Mouse (Mus musculus): ENCODE results near the gene Pyurf. TPM values are rescaled to one million over a fixed set of nuclear protein-coding genes. Genes with fewer than 3 reads are reported as not detected.
A peak's percentile ranks its signal among the peaks of the same experiment; 100 is the strongest.

Gene Pyurf
- polyA plus RNA-seq (2016; fragmentation: Nextera tagmentation; extraction: Ambion mirVana), result 17.5 and 17.9 TPM in 2 replicates

GRCm38 (mm10) chr6:57691467-57692261 is at the start of gene Pyurf:
Gene Pyurf, minus strand, starts transcription at chr6:57692078.
- Histone ChIP-seq H3K4me3 (replicated peaks) (peak within 1 kb of the TSS; percentile 73), H3K4me2 (peak within 1 kb of the TSS; percentile 63), H3K9me3 (no peaks in the 10 kb centered on the region), H3K9ac (replicated peaks) (peak within 1 kb of the TSS; percentile 77), H3K27me3 (no peaks in the 10 kb centered on the region), H3K4me1 (replicated peaks) (no peaks in the 10 kb centered on the region), H3K36me3 (peaks cover 26% of the 10 kb centered on the region), H3K27ac (peak within 1 kb of the TSS; percentile 95)
- under 1% methylated on average over 52 of the region's 52 CpGs for WGBS
- peak; percentile 97 for ATAC-seq (ENCODE audit: insufficient number of reproducible peaks, insufficient read depth, low FRiP score, low TSS enrichment, low read depth)

- no peak overlapping the region for H3K4me2 ChIP-seq
- no peak overlapping the region for H3K9ac ChIP-seq (replicated peaks)
- 90% methylated on average over 1 of the region's 1 CpGs for WGBS
- no peaks in the 10 kb centered on the region for H3K9me3 ChIP-seq
- H3K27me3 ChIP-seq, result no peaks in the 10 kb centered on the region
- peaks cover 18% of the 10 kb centered on the region for H3K36me3 ChIP-seq
- H3K27ac ChIP-seq, result no peak overlapping the region
- H3K4me3 ChIP-seq (replicated peaks), result no peak overlapping the region
- ATAC-seq (ENCODE audit: insufficient number of reproducible peaks, insufficient read depth, low FRiP score, low TSS enrichment, low read depth), result no peak
- no peaks in the 10 kb centered on the region for H3K4me1 ChIP-seq (replicated peaks)
Measured at GRCm38 (mm10) chr6:57721347-57721746, 29.5 kb upstream of the Pyurf start.

GRCm38 (mm10) chr6:57711726-57712125 is 19.8 kb upstream of the Pyurf start:
- 21% methylated on average over 1 of the region's 1 CpGs for WGBS
- 0 out of 2 replicates have a peak, but pooled peaks cover 5% of the 10 kb centered on the region for H3K36me3 ChIP-seq

GRCm38 (mm10) chr6:57706721-57707120 is 14.8 kb upstream of the Pyurf start:
- H3K4me1 ChIP-seq (replicated peaks), result peaks cover 6% of the 10 kb centered on the region; the same call in 1 of the 2 replicates
- ATAC-seq (ENCODE audit: insufficient number of reproducible peaks, insufficient read depth, low FRiP score, low TSS enrichment, low read depth), result no peak
- no peaks in the 10 kb centered on the region for H3K27me3 ChIP-seq
- no peak overlapping the region for H3K9ac ChIP-seq (replicated peaks)
- WGBS, result 87% methylated on average over 1 of the region's 1 CpGs
- H3K9me3 ChIP-seq, result no peaks in the 10 kb centered on the region
- H3K36me3 ChIP-seq, result no peaks in the 10 kb centered on the region
- H3K4me3 ChIP-seq (replicated peaks), result no peak overlapping the region
- no peak overlapping the region for H3K27ac ChIP-seq
- H3K4me2 ChIP-seq, result no peak overlapping the region

More at GRCm38 (mm10) chr6:57711726-57712125, 19.8 kb upstream of the Pyurf start:
- Histone ChIP-seq H3K9ac (replicated peaks) (no peak overlapping the region), H3K4me2 (no peak overlapping the region), H3K27ac (no peak overlapping the region), H3K27me3 (no peaks in the 10 kb centered on the region), H3K4me1 (replicated peaks) (no peaks in the 10 kb centered on the region), H3K9me3 (no peaks in the 10 kb centered on the region), H3K4me3 (replicated peaks) (no peak overlapping the region)
- no peak for ATAC-seq (ENCODE audit: insufficient number of reproducible peaks, insufficient read depth, low FRiP score, low TSS enrichment, low read depth)

GRCm38 (mm10) chr6:57703703-57704102 is 11.8 kb upstream of the Pyurf start:
- WGBS, result 42% methylated on average over 2 of the region's 2 CpGs
- no peaks in the 10 kb centered on the region for H3K9me3 ChIP-seq
- H3K9ac ChIP-seq (replicated peaks), result peak overlapping the region; percentile 87
- H3K27me3 ChIP-seq, result no peaks in the 10 kb centered on the region
- H3K4me3 ChIP-seq (replicated peaks), result peak overlapping the region; percentile 66
- H3K36me3 ChIP-seq, result no peaks in the 10 kb centered on the region
- peak overlapping the region; percentile 80 for H3K4me2 ChIP-seq
- H3K4me1 ChIP-seq (replicated peaks), result peaks cover 6% of the 10 kb centered on the region; the same call in 1 of the 2 replicates
- peak; percentile 6; the same call in 1 of the 2 replicates for ATAC-seq (ENCODE audit: insufficient number of reproducible peaks, insufficient read depth, low FRiP score, low TSS enrichment, low read depth)
- H3K27ac ChIP-seq, result no peak overlapping the region

- no peaks in the 10 kb centered on the region for H3K9me3 ChIP-seq
- H3K4me1 ChIP-seq (replicated peaks), result peaks cover 6% of the 10 kb centered on the region; the same call in 1 of the 2 replicates
- peak overlapping the region; percentile 87 for H3K9ac ChIP-seq (replicated peaks)
- H3K4me3 ChIP-seq (replicated peaks), result peak overlapping the region; percentile 66
- no peaks in the 10 kb centered on the region for H3K36me3 ChIP-seq
- peak; percentile 100 for ATAC-seq (ENCODE audit: insufficient number of reproducible peaks, insufficient read depth, low FRiP score, low TSS enrichment, low read depth)
- H3K27ac ChIP-seq, result peak overlapping the region; percentile 99
- H3K27me3 ChIP-seq, result no peaks in the 10 kb centered on the region
- under 1% methylated on average over 59 of the region's 59 CpGs for WGBS
- peak overlapping the region; percentile 80 for H3K4me2 ChIP-seq
Measured at GRCm38 (mm10) chr6:57702743-57703499, 11.0 kb upstream of the Pyurf start.

GRCm38 (mm10) chr6:57702376-57702742 is 10.5 kb upstream of the Pyurf start, which contains the start of gene Lancl2:
Gene Lancl2, plus strand, starts transcription at chr6:57702540.
- Histone ChIP-seq H3K4me1 (replicated peaks) (peaks cover 6% of the 10 kb centered on the region; the same call in 1 of the 2 replicates), H3K9me3 (no peaks in the 10 kb centered on the region), H3K4me3 (replicated peaks) (peak within 1 kb of the TSS; percentile 66), H3K4me2 (peak within 1 kb of the TSS; percentile 80), H3K36me3 (no peaks in the 10 kb centered on the region), H3K27me3 (no peaks in the 10 kb centered on the region), H3K9ac (replicated peaks) (peak within 1 kb of the TSS; percentile 87), H3K27ac (peak within 1 kb of the TSS; percentile 99)
- ATAC-seq (ENCODE audit: insufficient number of reproducible peaks, insufficient read depth, low FRiP score, low TSS enrichment, low read depth), result peak; percentile 37
- 0% methylated on average over 10 of the region's 10 CpGs for WGBS

GRCm38 (mm10) chr6:57701686-57702085 is 9.8 kb upstream of the Pyurf start:
- no peaks in the 10 kb centered on the region for H3K27me3 ChIP-seq
- WGBS, result 66% methylated on average over 4 of the region's 4 CpGs
- H3K27ac ChIP-seq, result no peak overlapping the region
- peaks cover 6% of the 10 kb centered on the region; the same call in 1 of the 2 replicates for H3K4me1 ChIP-seq (replicated peaks)
- H3K4me2 ChIP-seq, result peak overlapping the region; percentile 80
- H3K36me3 ChIP-seq, result no peaks in the 10 kb centered on the region
- H3K4me3 ChIP-seq (replicated peaks), result peak overlapping the region; percentile 66; the same call in 1 of the 2 replicates
- H3K9ac ChIP-seq (replicated peaks), result no peak overlapping the region
- no peaks in the 10 kb centered on the region for H3K9me3 ChIP-seq
- ATAC-seq (ENCODE audit: insufficient number of reproducible peaks, insufficient read depth, low FRiP score, low TSS enrichment, low read depth), result no peak

- H3K36me3 ChIP-seq, result peaks cover 13% of the 10 kb centered on the region
- no peaks in the 10 kb centered on the region for H3K9me3 ChIP-seq
- H3K9ac ChIP-seq (replicated peaks), result no peak overlapping the region
- no peaks in the 10 kb centered on the region for H3K27me3 ChIP-seq
- H3K4me2 ChIP-seq, result no peak overlapping the region
- no peak overlapping the region for H3K4me3 ChIP-seq (replicated peaks)
- no peak for ATAC-seq (ENCODE audit: insufficient number of reproducible peaks, insufficient read depth, low FRiP score, low TSS enrichment, low read depth)
- WGBS, result 87% methylated on average over 3 of the region's 3 CpGs
- H3K4me1 ChIP-seq (replicated peaks), result no peaks in the 10 kb centered on the region
- no peak overlapping the region for H3K27ac ChIP-seq
Measured at GRCm38 (mm10) chr6:57693116-57693515, 1.2 kb upstream of the Pyurf start.

- no peak overlapping the region for H3K4me2 ChIP-seq
- no peaks in the 10 kb centered on the region for H3K27me3 ChIP-seq
- no peak overlapping the region for H3K9ac ChIP-seq (replicated peaks)
- 100% methylated on average over 1 of the region's 1 CpGs for WGBS
- no peak overlapping the region for H3K27ac ChIP-seq
- H3K4me1 ChIP-seq (replicated peaks), result no peaks in the 10 kb centered on the region
- H3K4me3 ChIP-seq (replicated peaks), result no peak overlapping the region
- no peak for ATAC-seq (ENCODE audit: insufficient number of reproducible peaks, insufficient read depth, low FRiP score, low TSS enrichment, low read depth)
- H3K36me3 ChIP-seq, result peaks cover 41% of the 10 kb centered on the region
- peaks cover 5% of the 10 kb centered on the region; the same call in 1 of the 2 replicates for H3K9me3 ChIP-seq
Measured at GRCm38 (mm10) chr6:57684156-57684555, 7.7 kb downstream of the Pyurf start.

GRCm38 (mm10) chr6:57661295-57661694 is 30.6 kb downstream of the Pyurf start:
- Histone ChIP-seq H3K4me3 (replicated peaks) (no peak overlapping the region), H3K36me3 (no peaks in the 10 kb centered on the region), H3K27ac (no peak overlapping the region), H3K4me2 (no peak overlapping the region), H3K9me3 (no peaks in the 10 kb centered on the region), H3K9ac (replicated peaks) (no peak overlapping the region), H3K4me1 (replicated peaks) (no peaks in the 10 kb centered on the region), H3K27me3 (no peaks in the 10 kb centered on the region)
- 83% methylated on average over 4 of the region's 4 CpGs for WGBS
- no peak for ATAC-seq (ENCODE audit: insufficient number of reproducible peaks, insufficient read depth, low FRiP score, low TSS enrichment, low read depth)
